Comparison of ENCODE assay signal across 15 mouse cellular contexts in genomic region chr14:105512914-105513677, GRCm38 (mm10).
DNase-seq lines count a peak whose midpoint lies in the region; ATAC-seq and TF ChIP-seq lines count a peak whose summit lies in the region.
"Had no signal": no experiment of that assay in that cellular context is flagged by ENCODE, and none has a peak within 500 bp of the region (broad histone marks: within the 10 kb centered on the region; RNA-seq: fewer than 3 reads in every experiment).

No protein-coding gene starts in this region.

- H3K27ac ChIP-seq in hindbrain, embryonic 12.5 days = no peak overlapping the region
- H3K27ac ChIP-seq in hindbrain, embryonic 11.5 days (ENCODE audit: low read depth, low read length) = no peak overlapping the region
- peak overlapping the region; percentile 61 for H3K27ac ChIP-seq in hindbrain, embryonic 16.5 days (ENCODE audit: low read depth, low read length)
- H3K27ac ChIP-seq in liver, postnatal 0 days (ENCODE audit: low read depth) = no peak overlapping the region
- no peak overlapping the region for H3K27ac ChIP-seq in gastrocnemius, adult 2 months
- H3K27ac ChIP-seq: liver, embryonic 12.5 days had no signal

- H3K4me2 ChIP-seq in hindbrain, embryonic 12.5 days (replicated peaks) = no peak overlapping the region
- H3K4me2 ChIP-seq in hindbrain, embryonic 11.5 days (replicated peaks; ENCODE audit: low read depth, low read length) = no peak overlapping the region
- H3K4me2 ChIP-seq in hindbrain, embryonic 16.5 days (ENCODE audit: low read length) = no peak overlapping the region
- H3K4me2 ChIP-seq in liver, postnatal 0 days (ENCODE audit: low read depth, low read length) = no peak overlapping the region
- H3K4me2 ChIP-seq: heart, embryonic 11.5 days; liver, embryonic 12.5 days had no signal

- no peak overlapping the region for H3K4me3 ChIP-seq in hindbrain, embryonic 12.5 days
- no peak overlapping the region for H3K4me3 ChIP-seq in hindbrain, embryonic 11.5 days (ENCODE audit: low read depth, low read length)
- H3K4me3 ChIP-seq in hindbrain, embryonic 16.5 days (ENCODE audit: low read length) = no peak overlapping the region
- H3K4me3 ChIP-seq in liver, postnatal 0 days (ENCODE audit: low read depth, low read length) = no peak overlapping the region
- no peak overlapping the region for H3K4me3 ChIP-seq in gastrocnemius, adult 2 months
- H3K4me3 ChIP-seq: erythroblast, embryonic 14.5 days; liver, embryonic 12.5 days had no signal

- 74% methylated on average over 12 of the region's 12 CpGs for WGBS in hindbrain, embryonic 12.5 days
- 82% methylated on average over 12 of the region's 12 CpGs for WGBS in hindbrain, embryonic 11.5 days
- WGBS in hindbrain, embryonic 16.5 days = 60% methylated on average over 12 of the region's 12 CpGs
- 83% methylated on average over 12 of the region's 12 CpGs for WGBS in liver, postnatal 0 days (ENCODE audit: insufficient replicate concordance)

- ATAC-seq in hindbrain, embryonic 12.5 days (ENCODE audit: low FRiP score) = peak; percentile 40; the same call in 1 of the 2 replicates
- ATAC-seq in hindbrain, embryonic 11.5 days (ENCODE audit: low FRiP score) = no peak
- peak; percentile 95 for ATAC-seq in hindbrain, embryonic 16.5 days
- ATAC-seq in liver, postnatal 0 days = no peak
- ATAC-seq: liver, embryonic 12.5 days had no signal

- H3K4me1 ChIP-seq in hindbrain, embryonic 12.5 days = no peaks in the 10 kb centered on the region
- H3K4me1 ChIP-seq in hindbrain, embryonic 11.5 days (replicated peaks; ENCODE audit: control insufficient read depth, insufficient read depth, low read length) = no peaks in the 10 kb centered on the region
- no peaks in the 10 kb centered on the region for H3K4me1 ChIP-seq in hindbrain, embryonic 16.5 days (ENCODE audit: control insufficient read depth, insufficient read depth, low read depth, low read length)
- no peaks in the 10 kb centered on the region for H3K4me1 ChIP-seq in liver, postnatal 0 days (ENCODE audit: insufficient read depth)
- H3K4me1 ChIP-seq: liver, embryonic 12.5 days had no signal

- no peak for TF ChIP-seq EP300 in liver, postnatal 0 days (IDR thresholded peaks at IDR 0.05; ENCODE audit: low read depth)

- no peaks in the 10 kb centered on the region for H3K27me3 ChIP-seq in hindbrain, embryonic 12.5 days
- no peaks in the 10 kb centered on the region for H3K27me3 ChIP-seq in hindbrain, embryonic 11.5 days (ENCODE audit: control insufficient read depth, insufficient read depth, low read length)
- H3K27me3 ChIP-seq in hindbrain, embryonic 16.5 days (replicated peaks; ENCODE audit: control insufficient read depth, insufficient read depth, low read length) = no peaks in the 10 kb centered on the region
- H3K27me3 ChIP-seq in liver, postnatal 0 days (ENCODE audit: insufficient read depth, low read length) = no peaks in the 10 kb centered on the region
- H3K27me3 ChIP-seq: CH12.LX; liver, embryonic 12.5 days had no signal

- no peaks in the 10 kb centered on the region for H3K9me3 ChIP-seq in hindbrain, embryonic 12.5 days (replicated peaks)
- H3K9me3 ChIP-seq in hindbrain, embryonic 11.5 days (ENCODE audit: control insufficient read depth, low read length) = no peaks in the 10 kb centered on the region
- H3K9me3 ChIP-seq in hindbrain, embryonic 16.5 days (ENCODE audit: control insufficient read depth, low read length) = no peaks in the 10 kb centered on the region
- no peaks in the 10 kb centered on the region for H3K9me3 ChIP-seq in liver, postnatal 0 days (ENCODE audit: low read length)
- H3K9me3 ChIP-seq: liver, embryonic 12.5 days had no signal

- no peak for DNase-seq in hindbrain, embryonic 11.5 days (ENCODE audit: low spot score)
- DNase-seq in right cerebral cortex, postnatal 10 days (ENCODE audit: low spot score in 2 of 2) = peak; percentile 57 to 75
- DNase-seq in right cerebral cortex, postnatal 4 days = no peak
- no peak for DNase-seq in liver, postnatal 0 days
- DNase-seq in gastrocnemius, adult 2 months = no peak
- DNase-seq: adrenal gland, adult 2 months; embryo, embryonic 11 days; gastrocnemius, postnatal 14 days; lung, postnatal 14 days had no signal

- intact Hi-C loops in gastrocnemius, adult 2 months (cut with DNase I) = no loop called here

- TF ChIP-seq CTCF in liver, postnatal 0 days (IDR thresholded peaks at IDR 0.05; ENCODE audit: low read depth) = no peak
- no peak for TF ChIP-seq CTCF in gastrocnemius, adult 2 months (IDR thresholded peaks at IDR 0.05)

- no peak overlapping the region for H3K9ac ChIP-seq in hindbrain, embryonic 12.5 days
- no peak overlapping the region for H3K9ac ChIP-seq in hindbrain, embryonic 11.5 days (ENCODE audit: low read depth, low read length)
- H3K9ac ChIP-seq in hindbrain, embryonic 16.5 days (ENCODE audit: low read depth, low read length) = no peak overlapping the region
- no peak overlapping the region for H3K9ac ChIP-seq in liver, postnatal 0 days (replicated peaks)
- H3K9ac ChIP-seq: liver, embryonic 12.5 days had no signal

- H3K36me3 ChIP-seq in hindbrain, embryonic 12.5 days = no peaks in the 10 kb centered on the region
- no peaks in the 10 kb centered on the region for H3K36me3 ChIP-seq in hindbrain, embryonic 11.5 days (ENCODE audit: control insufficient read depth, insufficient read depth, low read length)
- no peaks in the 10 kb centered on the region for H3K36me3 ChIP-seq in hindbrain, embryonic 16.5 days (ENCODE audit: control insufficient read depth, insufficient read depth, low read length)
- no peaks in the 10 kb centered on the region for H3K36me3 ChIP-seq in liver, postnatal 0 days (replicated peaks; ENCODE audit: insufficient read depth, low read length)
- H3K36me3 ChIP-seq: liver, embryonic 12.5 days had no signal

Comparison
In these comparisons a context has a peak if more than half of its experiments do, and no peak if none do; other contexts are left out.
1. ATAC-seq: peak in hindbrain, embryonic 12.5 days (single experiment) and hindbrain, embryonic 16.5 days (single experiment); none in hindbrain, embryonic 11.5 days (single experiment) and liver, postnatal 0 days (single experiment).
2. DNase-seq: peak in right cerebral cortex, postnatal 10 days (2 of 2); none in hindbrain, embryonic 11.5 days (single experiment), right cerebral cortex, postnatal 4 days (single experiment), liver, postnatal 0 days (single experiment) and gastrocnemius, adult 2 months (single experiment).